ENCODE assay signal across 21 mouse cellular contexts in genomic region chr5:74301443-74301842, GRCm38 (mm10).
A peak's percentile ranks its signal among the peaks of the same experiment; 100 is the strongest.
DNase-seq lines count a peak whose midpoint lies in the region; ATAC-seq and TF ChIP-seq lines count a peak whose summit lies in the region.
"Had no signal": no experiment of that assay in that cellular context is flagged by ENCODE, and none has a peak within 500 bp of the region (broad histone marks: within the 10 kb centered on the region; RNA-seq: fewer than 3 reads in every experiment).

No protein-coding gene starts in this region.

- peaks cover 44% of the 10 kb centered on the region for H3K4me1 ChIP-seq in heart, embryonic 10.5 days
- peaks cover 34% of the 10 kb centered on the region for H3K4me1 ChIP-seq in heart, postnatal 0 days (ENCODE audit: control insufficient read depth, insufficient read depth)
- H3K4me1 ChIP-seq in limb, embryonic 12.5 days (replicated peaks), result peaks cover 49% of the 10 kb centered on the region
- H3K4me1 ChIP-seq: forebrain, embryonic 15.5 days had no signal

- H3K4me2 ChIP-seq in heart, postnatal 0 days (ENCODE audit: low read depth, low read length), result no peak overlapping the region
- H3K4me2 ChIP-seq in limb, embryonic 12.5 days, result no peak overlapping the region
- H3K4me2 ChIP-seq: forebrain, embryonic 15.5 days; hindbrain, embryonic 15.5 days; liver, embryonic 11.5 days had no signal

- DNase-seq in heart, embryonic 10.5 days (ENCODE audit: low spot score), result no peak
- DNase-seq in heart, postnatal 25 days (ENCODE audit: low spot score), result no peak
- DNase-seq in heart, postnatal 0 days (ENCODE audit: low spot score), result no peak
- no peak for DNase-seq in heart, adult 9 months (ENCODE audit: low spot score in 2 of 2)
- DNase-seq in lung, postnatal 14 days, result peak; percentile 28
- DNase-seq: adrenal gland, postnatal 14 days; cerebellum, adult 11 months; cerebellum, postnatal 10 days; gastrocnemius, postnatal 14 days; heart, postnatal 10 days; right cerebral cortex, postnatal 4 days; thymus, postnatal 25 days had no signal

- 93% methylated on average over 2 of the region's 2 CpGs for WGBS in heart, embryonic 10.5 days
- WGBS in heart, postnatal 0 days, result 93% methylated on average over 2 of the region's 2 CpGs
- WGBS in limb, embryonic 12.5 days, result 98% methylated on average over 2 of the region's 2 CpGs

- no peaks in the 10 kb centered on the region for H3K36me3 ChIP-seq in heart, embryonic 10.5 days
- H3K36me3 ChIP-seq in heart, postnatal 0 days (replicated peaks; ENCODE audit: control insufficient read depth, insufficient read depth, low read length), result no peaks in the 10 kb centered on the region
- H3K36me3 ChIP-seq in limb, embryonic 12.5 days, result no peaks in the 10 kb centered on the region
- H3K36me3 ChIP-seq: forebrain, embryonic 15.5 days; hindbrain, embryonic 15.5 days; midbrain, embryonic 10.5 days had no signal

- no peaks in the 10 kb centered on the region for H3K27me3 ChIP-seq in heart, embryonic 10.5 days (ENCODE audit: insufficient read depth, poor library complexity, severe bottlenecking)
- H3K27me3 ChIP-seq in heart, postnatal 0 days (ENCODE audit: control insufficient read depth, insufficient read depth, low read length), result no peaks in the 10 kb centered on the region
- H3K27me3 ChIP-seq in limb, embryonic 12.5 days, result no peaks in the 10 kb centered on the region
- H3K27me3 ChIP-seq: forebrain, embryonic 15.5 days; hindbrain, embryonic 15.5 days had no signal

- TF ChIP-seq CTCF in heart, postnatal 0 days (IDR thresholded peaks at IDR 0.05; ENCODE audit: low read depth), result no peak

- no peak overlapping the region for H3K9ac ChIP-seq in heart, postnatal 0 days (replicated peaks; ENCODE audit: low read depth, low read length)
- H3K9ac ChIP-seq in limb, embryonic 12.5 days (replicated peaks), result no peak overlapping the region
- H3K9ac ChIP-seq: forebrain, embryonic 15.5 days; hindbrain, embryonic 15.5 days had no signal

- no peak for ATAC-seq in heart, postnatal 0 days (ENCODE audit: insufficient read depth, low read depth)
- ATAC-seq in limb, embryonic 12.5 days (ENCODE audit: insufficient number of reproducible peaks, insufficient read depth, low FRiP score, low TSS enrichment, low read depth), result no peak
- no peak for ATAC-seq in megakaryocyte, adult 5-6 weeks (ENCODE audit: poor library complexity, severe bottlenecking)
- ATAC-seq: activated CD4-positive, CD25-positive, alpha-beta regulatory T cell, adult 4 months; CD4-positive, CD25-positive, alpha-beta regulatory T cell, adult 4 months; forebrain, embryonic 15.5 days; intestine, embryonic 16.5 days had no signal

- no peak for TF ChIP-seq EP300 in heart, postnatal 0 days (IDR thresholded peaks at IDR 0.05; ENCODE audit: low read depth)

- H3K27ac ChIP-seq in heart, embryonic 10.5 days, result peak overlapping the region; percentile 90; the same call in 1 of the 2 replicates
- peak overlapping the region; percentile 93 for H3K27ac ChIP-seq in heart, postnatal 0 days (ENCODE audit: low read depth)
- H3K27ac ChIP-seq in limb, embryonic 12.5 days, result 0 out of 2 replicates have a peak overlapping the region, but pooled peaks have one; percentile 14
- H3K27ac ChIP-seq: forebrain, embryonic 15.5 days; hindbrain, embryonic 15.5 days; midbrain, embryonic 10.5 days had no signal

- no peak overlapping the region for H3K4me3 ChIP-seq in heart, embryonic 10.5 days
- H3K4me3 ChIP-seq in heart, postnatal 0 days (ENCODE audit: low read depth, low read length), result no peak overlapping the region
- no peak overlapping the region for H3K4me3 ChIP-seq in limb, embryonic 12.5 days (replicated peaks)
- H3K4me3 ChIP-seq: forebrain, embryonic 15.5 days; hindbrain, embryonic 15.5 days; midbrain, embryonic 10.5 days had no signal

- H3K9me3 ChIP-seq in heart, embryonic 10.5 days, result no peaks in the 10 kb centered on the region
- H3K9me3 ChIP-seq in heart, postnatal 0 days (replicated peaks; ENCODE audit: control insufficient read depth, low read length), result no peaks in the 10 kb centered on the region
- no peaks in the 10 kb centered on the region for H3K9me3 ChIP-seq in limb, embryonic 12.5 days
- H3K9me3 ChIP-seq: forebrain, embryonic 15.5 days; hindbrain, embryonic 15.5 days; midbrain, embryonic 10.5 days had no signal

- intact Hi-C loops in heart, postnatal 25 days (cut with DNase I), result no loop called here

Comparison
In these comparisons a context has a peak if more than half of its experiments do, and no peak if none do; other contexts are left out.
1. H3K27ac ChIP-seq: peak in every context shown above with its lines; median percentile 93 in heart, postnatal 0 days; 90 in heart, embryonic 10.5 days; 14 in limb, embryonic 12.5 days.